Mouse (Mus musculus) heart, embryonic 13.5 days (tissue): ENCODE results near the gene Spp2. TPM values are rescaled to one million over a fixed set of nuclear protein-coding genes. Genes with fewer than 3 reads are reported as not detected.

Experiments used
- ATAC-seq: fragments of 200-750 bp; cut with Nextera tagmentation; 2 replicates; pipeline ENCODE4 v1.8.0; 2017; ENCODE audit warnings: moderate TSS enrichment; ENCODE audit not compliant: insufficient number of reproducible peaks, low FRiP score, low TSS enrichment; ENCODE audit errors: extremely low read depth
- H3K27ac ChIP-seq: fragments of 300-500 bp; sonication (generic); replicated peaks from 2 replicates; pipeline ENCODE4 v1.5.1; 2015; ENCODE audit warnings: moderate library complexity, mild to moderate bottlenecking, inconsistent platforms
- H3K27me3 ChIP-seq: fragments of 300-500 bp; sonication (generic); replicated peaks from 2 replicates; pipeline ENCODE4 v1.6.1; 2015; ENCODE audit warnings: mild to moderate bottlenecking, inconsistent platforms
- H3K36me3 ChIP-seq: fragments of 300-500 bp; sonication (generic); 2 replicates; pipeline ENCODE4 v1.6.1; 2015; ENCODE audit warnings: mild to moderate bottlenecking, inconsistent platforms
- H3K4me1 ChIP-seq: fragments of 300-500 bp; sonication (generic); 2 replicates; pipeline ENCODE4 v1.6.1; 2015; ENCODE audit warnings: inconsistent platforms
- H3K4me2 ChIP-seq: fragments of 300-500 bp; sonication (generic); 2 replicates; pipeline ENCODE4 v1.6.1; 2015; ENCODE audit warnings: inconsistent platforms, mild to moderate bottlenecking, moderate library complexity
- H3K4me3 ChIP-seq: fragments of 300-500 bp; sonication (generic); 2 replicates; pipeline ENCODE4 v1.5.1; 2015; ENCODE audit warnings: moderate library complexity, mild to moderate bottlenecking, inconsistent platforms
- H3K9ac ChIP-seq: fragments of 300-500 bp; sonication (generic); 2 replicates; pipeline ENCODE4 v1.6.1; 2015; ENCODE audit warnings: inconsistent platforms, mild to moderate bottlenecking, moderate library complexity
- H3K9me3 ChIP-seq: fragments of 300-500 bp; sonication (generic); 2 replicates; pipeline ENCODE4 v1.6.1; 2016; ENCODE audit warnings: inconsistent platforms
- WGBS: fragments of 180-500 bp; shearing (Covaris S2); methylation state at CpG from one replicate; pipeline ENCODE4 v1.1.7; 2015; ENCODE audit warnings: mixed read lengths; 5-methylcytosine and 5-hydroxymethylcytosine counted together
- polyA plus RNA-seq: library from polyadenylated mRNA; unstranded; fragments of >200 nt; fragmentation: Nextera tagmentation; extraction: Ambion mirVana; gene quantifications from 2 replicates; pipeline ENCODE4 v1.2.1, GENCODE M21; 2015

The Spp2 gene
- polyA plus RNA-seq, 1 experiment from 2014 or later, result 0.79 TPM

GRCm38 (mm10) chr1:88469746-88470145, 63.0 kb downstream of the Spp2 start:
- ATAC-seq, result no peak
- H3K4me3 ChIP-seq, result no peak overlapping the region
- peaks cover 9% of the 10 kb centered on the region for H3K4me1 ChIP-seq
- no peak overlapping the region for H3K4me2 ChIP-seq
- H3K27ac ChIP-seq, result no peak overlapping the region
- no peak overlapping the region for H3K9ac ChIP-seq
- H3K9me3 ChIP-seq, result no peaks in the 10 kb centered on the region
- no peaks in the 10 kb centered on the region for H3K27me3 ChIP-seq
- no peaks in the 10 kb centered on the region for H3K36me3 ChIP-seq
- 80% methylated on average over 4 of the region's 4 CpGs for WGBS

GRCm38 (mm10) chr1:88472258-88472657, 65.5 kb downstream of the Spp2 start:
- Histone ChIP-seq H3K4me2 (no peak overlapping the region), H3K27ac (no peak overlapping the region), H3K36me3 (no peaks in the 10 kb centered on the region), H3K9me3 (no peaks in the 10 kb centered on the region), H3K9ac (no peak overlapping the region), H3K4me3 (no peak overlapping the region), H3K27me3 (no peaks in the 10 kb centered on the region), H3K4me1 (peaks cover 18% of the 10 kb centered on the region)
- no peak for ATAC-seq
- WGBS, result 52% methylated on average over 6 of the region's 6 CpGs

DNA sequence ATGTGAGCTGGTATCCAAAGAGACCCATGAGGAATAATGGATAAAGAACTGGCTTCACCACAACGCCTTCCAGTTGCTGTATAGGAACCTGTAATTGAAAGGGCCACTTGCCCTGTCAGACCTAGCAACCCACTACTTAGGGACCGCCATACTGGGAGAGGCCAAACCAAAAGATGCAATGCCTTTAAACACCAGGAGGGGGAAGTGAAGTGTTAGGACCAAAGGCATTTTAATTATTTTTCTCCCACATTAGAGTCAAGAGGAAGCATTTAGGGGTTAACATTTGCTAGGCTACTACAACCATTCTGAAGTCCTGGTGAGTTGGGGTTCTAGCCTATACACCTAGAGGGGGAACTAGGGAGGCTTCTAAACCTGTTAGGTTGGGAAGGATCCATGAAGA, 67.1 kb downstream of the Spp2 start:
- ATAC-seq, result no peak
- H3K27me3 ChIP-seq, result no peaks in the 10 kb centered on the region
- 0 out of 2 replicates have a peak overlapping the region, but pooled peaks have one; percentile 20 for H3K27ac ChIP-seq
- no peaks in the 10 kb centered on the region for H3K36me3 ChIP-seq
- H3K4me2 ChIP-seq, result no peak overlapping the region
- 76% methylated on average over 2 of the region's 2 CpGs for WGBS
- no peak overlapping the region for H3K9ac ChIP-seq
- no peaks in the 10 kb centered on the region for H3K9me3 ChIP-seq
- peaks cover 18% of the 10 kb centered on the region for H3K4me1 ChIP-seq
- no peak overlapping the region for H3K4me3 ChIP-seq

DNA sequence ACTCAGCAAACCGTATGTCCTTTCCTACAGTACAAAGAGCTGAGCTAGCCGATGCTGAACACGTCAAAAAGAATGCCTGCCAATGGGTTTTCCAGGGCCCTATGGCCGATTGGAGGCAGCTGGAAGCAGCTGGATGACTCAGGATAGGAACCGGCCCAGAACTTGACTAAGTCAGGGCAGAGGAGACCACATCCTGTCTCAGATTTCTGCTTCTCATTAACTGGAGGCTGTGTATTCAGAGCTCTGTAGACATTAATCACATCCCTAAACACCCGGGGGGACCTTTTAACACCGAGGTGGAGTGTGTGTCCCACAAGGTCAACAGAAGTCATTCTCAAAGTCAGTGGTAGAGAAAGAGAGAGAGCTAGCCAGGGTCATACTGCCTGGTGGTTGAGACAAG, 67.8 kb downstream of the Spp2 start:
- WGBS, result 37% methylated on average over 7 of the region's 7 CpGs
- no peak for ATAC-seq

DNA sequence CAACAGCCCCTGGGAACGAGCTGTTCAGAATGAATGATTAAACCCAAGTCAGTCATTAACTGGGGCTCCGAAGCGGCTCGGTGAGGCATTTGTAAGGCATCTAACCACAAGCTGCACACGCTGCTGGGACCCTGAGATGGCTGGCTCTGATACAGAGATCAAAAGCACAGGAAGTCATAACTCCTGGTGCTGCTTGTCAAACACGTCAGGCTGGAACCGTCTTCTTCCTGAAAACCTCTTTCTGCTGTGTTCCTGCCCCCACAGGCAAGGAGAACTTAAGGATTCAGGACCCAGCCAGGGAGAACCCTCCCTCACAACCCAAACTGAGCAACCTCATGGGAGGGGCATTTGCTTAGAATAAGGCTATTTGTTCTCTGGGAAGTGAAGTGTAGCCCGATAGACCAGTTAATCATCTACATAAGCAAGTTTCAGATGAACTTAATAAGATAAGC, 68.8 kb downstream of the Spp2 start:
- no peak for ATAC-seq
- Histone ChIP-seq H3K36me3 (no peaks in the 10 kb centered on the region), H3K27ac (no peak overlapping the region), H3K4me3 (no peak overlapping the region), H3K4me1 (peaks cover 18% of the 10 kb centered on the region), H3K4me2 (no peak overlapping the region), H3K27me3 (no peaks in the 10 kb centered on the region), H3K9me3 (no peaks in the 10 kb centered on the region), H3K9ac (no peak overlapping the region)
- 39% methylated on average over 8 of the region's 8 CpGs for WGBS

More for the DNA sequence above, 67.8 kb downstream of the Spp2 start:
- peaks cover 18% of the 10 kb centered on the region for H3K4me1 ChIP-seq
- H3K36me3 ChIP-seq, result no peaks in the 10 kb centered on the region
- no peak overlapping the region for H3K9ac ChIP-seq
- no peak overlapping the region for H3K4me3 ChIP-seq
- H3K9me3 ChIP-seq, result no peaks in the 10 kb centered on the region
- H3K27ac ChIP-seq, result peak overlapping the region; percentile 21; the same call in 1 of the 2 replicates
- no peaks in the 10 kb centered on the region for H3K27me3 ChIP-seq
- no peak overlapping the region for H3K4me2 ChIP-seq

Other genes starting within 250 kb of the Spp2 start
- gene Ugt1a5, start 240.9 kb upstream of the Spp2 start, polyA plus RNA-seq, result not detected in 2 replicates
- not detected in 2 replicates for gene Ugt1a2, start 206.4 kb upstream of the Spp2 start, polyA plus RNA-seq
- gene Dnajb3, start 201.2 kb upstream of the Spp2 start, polyA plus RNA-seq, result 5.3 and 5.8 TPM in 2 replicates
- gene Ugt1a1, start 195.0 kb upstream of the Spp2 start, polyA plus RNA-seq, result not detected in 2 replicates
- gene Mroh2a, start 180.0 kb upstream of the Spp2 start, polyA plus RNA-seq, result 0.33 and 0.50 TPM in 2 replicates
- gene Hjurp, start 129.3 kb upstream of the Spp2 start, polyA plus RNA-seq, result 102 and 106 TPM in 2 replicates
- gene Trpm8, start 129.3 kb upstream of the Spp2 start, polyA plus RNA-seq, result 0.03 and 0.04 TPM in 2 replicates
- gene Glrp1, start 103.1 kb downstream of the Spp2 start, polyA plus RNA-seq, result 0.19 and 0.24 TPM in 2 replicates